Mouse (Mus musculus) E14TG2a.4 (cell line): ENCODE measurements around the gene Sv2c.

ENCODE experiments used
- CTCF ChIP-seq: conservative IDR thresholded peaks from 2 replicates; pipeline ENCODE4 v1.5.1; 2014; ENCODE audit warnings: low read length
- NANOG ChIP-seq: IDR thresholded peaks from 2 replicates; pipeline ENCODE4 v1.6.1; 2014; ENCODE audit warnings: borderline replicate concordance, low read length, mixed read lengths
- POU5F1 ChIP-seq: IDR thresholded peaks from 2 replicates; pipeline ENCODE4 v1.6.1; 2014; ENCODE audit warnings: low read length, borderline replicate concordance

DNA sequence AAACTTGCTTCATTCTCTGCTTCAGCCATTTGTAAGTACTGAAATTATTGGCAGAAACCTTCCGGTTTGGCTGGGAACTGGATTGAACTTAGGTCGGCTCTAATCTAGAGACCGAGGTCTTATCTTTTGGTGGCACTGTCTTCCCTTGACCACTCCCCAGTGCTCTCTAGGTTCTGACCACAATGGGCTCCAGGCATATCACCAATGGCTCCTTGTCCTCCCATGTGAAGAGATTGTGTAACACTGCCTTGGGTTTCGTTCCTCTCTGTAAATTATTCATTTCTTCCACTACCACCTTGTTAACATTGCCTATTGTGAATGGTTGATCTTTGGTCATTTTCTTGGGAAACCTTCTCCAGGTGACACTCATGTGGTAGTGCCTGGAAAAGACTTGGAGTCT, 184.0 kb downstream of the Sv2c start:
- TF ChIP-seq CTCF: no peak
- no peak for TF ChIP-seq NANOG
- TF ChIP-seq POU5F1: no peak
